Mouse (Mus musculus) MEL (cell line): Measurements from ENCODE around the gene Rhof. TPM values are rescaled to one million over a fixed set of nuclear protein-coding genes. Genes with fewer than 3 reads are reported as not detected.

Experiments used
- DNase-seq: peaks from one replicate; pipeline ENCODE4 v3.0.0; 2011; ENCODE audit warnings: low read depth, low spot score
- H3K27ac ChIP-seq: 2 replicates; pipeline ENCODE4 v1.5.1; 2012; ENCODE audit warnings: low read depth, mild to moderate bottlenecking, control low read depth, low read length, moderate library complexity; ENCODE audit not compliant: control insufficient read depth
- H3K27me3 ChIP-seq, 2 experiments: fragments of 150-350 bp in 1 of 2; sonication (generic) in 1 of 2; 2 replicates each; pipeline ENCODE4 v1.6.1; 2012; ENCODE audit warnings: low read length in 2 of 2, mild to moderate bottlenecking in 2 of 2, improper control_type of control experiment in 1 of 2, moderate library complexity in 1 of 2; ENCODE audit not compliant: insufficient read depth in 2 of 2, control insufficient read depth in 1 of 2
- H3K36me3 ChIP-seq, 2 experiments: 2 replicates each; pipeline ENCODE4 v1.6.1; 2012 to 2014; ENCODE audit warnings: low read length in 2 of 2, improper control_type of control experiment in 1 of 2, inconsistent platforms in 1 of 2, mild to moderate bottlenecking in 1 of 2; ENCODE audit not compliant: insufficient read depth in 2 of 2, control insufficient read depth in 1 of 2
- H3K4me1 ChIP-seq, 2 experiments: fragments of 150-350 bp in 1 of 2; sonication (generic) in 1 of 2; 2 replicates each; pipeline ENCODE4 v1.6.1; 2012; ENCODE audit warnings: low read length in 2 of 2, improper control_type of control experiment in 1 of 2, mild to moderate bottlenecking in 1 of 2; ENCODE audit not compliant: insufficient read depth in 2 of 2, control insufficient read depth in 1 of 2
- H3K4me3 ChIP-seq, 2 experiments: fragments of 150-350 bp in 1 of 2; sonication (generic) in 1 of 2; 2 replicates each; pipeline ENCODE4 v1.5.1; 2012; ENCODE audit warnings: low read depth in 2 of 2, low read length in 2 of 2, mild to moderate bottlenecking in 2 of 2, moderate library complexity in 2 of 2, control low read depth in 1 of 2, improper control_type of control experiment in 1 of 2; ENCODE audit not compliant: control insufficient read depth in 1 of 2, insufficient read depth in 1 of 2
- H3K79me2 ChIP-seq: 2 replicates; pipeline ENCODE4 v1.6.1; 2012; ENCODE audit warnings: mild to moderate bottlenecking, low read length, moderate library complexity; ENCODE audit not compliant: control insufficient read depth, poor library complexity, insufficient read depth
- H3K9ac ChIP-seq: 2 replicates; pipeline ENCODE4 v1.6.1; 2012; ENCODE audit warnings: low read depth, mild to moderate bottlenecking, control low read depth, low read length, moderate library complexity; ENCODE audit not compliant: control insufficient read depth, poor library complexity, severe bottlenecking
- H3K9me3 ChIP-seq: fragments of 150-350 bp; sonication (generic); replicated peaks from 2 replicates; pipeline ENCODE4 v1.6.1; 2012; ENCODE audit warnings: mild to moderate bottlenecking, low read length, improper control_type of control experiment, moderate library complexity; ENCODE audit not compliant: insufficient read depth
- BHLHE40 ChIP-seq: IDR thresholded peaks from 2 replicates; pipeline ENCODE4 v1.6.1; 2012; ENCODE audit warnings: low read depth, mild to moderate bottlenecking, inconsistent platforms, low read length, improper control_type of control experiment, borderline replicate concordance
- CHD1 ChIP-seq: IDR thresholded peaks from 2 replicates; pipeline ENCODE4 v1.6.1; 2012; ENCODE audit warnings: low read depth, mild to moderate bottlenecking, inconsistent platforms, low read length, improper control_type of control experiment
- CTCF ChIP-seq, 3 experiments: IDR thresholded peaks in 2 of 3; conservative IDR thresholded peaks in 1 of 3; 2 replicates each; pipeline ENCODE4 v1.5.1; 2011 to 2012; ENCODE audit warnings: low read length in 3 of 3, low read depth in 2 of 3, mild to moderate bottlenecking in 2 of 3, improper control_type of control experiment in 1 of 3, inconsistent platforms in 1 of 3, mixed read lengths in 1 of 3, moderate library complexity in 1 of 3; ENCODE audit not compliant: control insufficient read depth in 1 of 3, insufficient read depth in 1 of 3, poor library complexity in 1 of 3, severe bottlenecking in 1 of 3
- EP300 ChIP-seq, 2 experiments: IDR thresholded peaks; 2 replicates each; pipeline ENCODE4 v1.6.1; 2011; ENCODE audit warnings: improper control_type of control experiment in 2 of 2, low read length in 2 of 2, low read depth in 1 of 2, mild to moderate bottlenecking in 1 of 2
- GABPA ChIP-seq: IDR thresholded peaks from 2 replicates; pipeline ENCODE4 v1.6.1; 2012; ENCODE audit warnings: low read depth, mild to moderate bottlenecking, inconsistent platforms, low read length, improper control_type of control experiment, moderate library complexity
- GATA1 ChIP-seq: IDR thresholded peaks from 2 replicates; pipeline ENCODE4 v1.6.1; 2011; ENCODE audit warnings: low read depth, low read length, improper control_type of control experiment
- POLR2A ChIP-seq, 2 experiments: IDR thresholded peaks; 2 replicates each; pipeline ENCODE4 v1.6.1; 2011 to 2012; ENCODE audit warnings: low read length in 2 of 2, mild to moderate bottlenecking in 2 of 2, control low read depth in 1 of 2, improper control_type of control experiment in 1 of 2, low read depth in 1 of 2, moderate library complexity in 1 of 2; ENCODE audit not compliant: control insufficient read depth in 1 of 2, insufficient read depth in 1 of 2, poor library complexity in 1 of 2
- POLR2AphosphoS2 ChIP-seq: IDR thresholded peaks from 2 replicates; pipeline ENCODE4 v1.6.1; 2011; ENCODE audit warnings: low read length, improper control_type of control experiment
- ZMIZ1 ChIP-seq: IDR thresholded peaks from 2 replicates; pipeline ENCODE4 v1.6.1; 2012; ENCODE audit warnings: low read depth, mild to moderate bottlenecking, inconsistent platforms, low read length, improper control_type of control experiment, moderate library complexity
- polyA plus RNA-seq, 2 experiments: library from polyadenylated mRNA; stranded (reverse) in 1 of 2; unstranded in 1 of 2; fragments of >175 nt in 1 of 2; fragments of >200 nt in 1 of 2; gene quantifications; 2 replicates each; pipeline versions ENCODE4 v1.2.1 to v1.2.4; 2012; ENCODE audit warnings: low replicate concordance in 2 of 2, low read depth in 1 of 2; ENCODE audit not compliant: insufficient read length in 2 of 2, insufficient read depth in 1 of 2, missing spikeins in 1 of 2
- total RNA-seq: library from RNA; depleted of rRNA; stranded (reverse); fragments of 300-350 nt; gene quantifications from 2 replicates; pipeline ENCODE4 v1.2.3, GENCODE M21; 2012

Gene Rhof
- total and polyA plus RNA-seq, 3 experiments: 2.5 to 10.4 TPM; not detected in 1

DNA sequence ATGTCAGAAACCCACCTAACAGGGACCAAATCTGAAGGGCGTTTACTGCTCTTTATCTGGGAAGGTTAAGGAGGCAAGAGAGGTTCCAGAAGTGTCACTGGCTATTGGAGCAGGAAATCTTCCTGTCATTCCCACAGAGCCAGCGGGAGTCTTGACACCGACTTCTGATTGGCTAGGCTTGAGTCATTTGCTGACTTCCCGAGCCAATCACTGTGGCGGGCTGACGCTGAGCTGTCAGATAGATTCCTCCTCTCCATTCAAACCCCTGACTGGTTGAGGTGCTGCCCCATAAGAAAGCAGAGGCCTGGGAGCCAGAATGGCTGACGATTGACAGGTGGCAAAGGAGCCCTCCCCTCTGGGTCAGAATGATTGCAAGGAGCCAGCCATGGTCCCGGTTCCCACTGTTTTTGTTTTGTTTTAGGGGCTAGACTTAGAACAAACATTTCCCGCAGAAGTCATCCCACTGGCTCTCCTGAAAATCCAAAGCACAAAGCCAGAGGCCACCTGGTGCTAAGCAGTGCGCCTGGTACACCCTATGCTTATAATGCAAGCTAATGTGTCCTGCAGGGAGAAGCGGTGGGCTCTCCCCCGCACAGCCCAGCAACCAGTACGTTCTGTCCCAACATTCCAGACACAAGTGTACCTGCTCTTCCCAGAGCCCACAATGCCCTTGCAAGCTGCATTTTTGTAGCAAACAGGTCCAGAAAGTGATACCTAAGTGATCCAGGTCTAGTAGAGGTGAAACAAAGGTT is 22.9 kb downstream of the Rhof start:
- H3K79me2 ChIP-seq: no peaks in the 10 kb centered on the region
- no peaks in the 10 kb centered on the region for H3K36me3 ChIP-seq
- TF ChIP-seq CHD1 (no peak), EP300 (IDR thresholded peaks at IDR 0.05; ENCODE audit: low read depth in 1 of 2, low read length in 2 of 2) (no peak), POLR2AphosphoS2 (no peak), ZMIZ1 (no peak)
- H3K9me3 ChIP-seq: no peaks in the 10 kb centered on the region
- H3K27ac ChIP-seq: no peak overlapping the region
- no peak overlapping the region for H3K9ac ChIP-seq
- H3K4me1 ChIP-seq: no peaks in the 10 kb centered on the region
- DNase-seq: no peak
- H3K4me3 ChIP-seq: no peak overlapping the region
- H3K27me3 ChIP-seq: no peaks in the 10 kb centered on the region

GRCm38 (mm10) chr5:123104769-123105168 is 27.7 kb downstream of the Rhof start:
- Histone ChIP-seq H3K36me3 (no peaks in the 10 kb centered on the region), H3K79me2 (no peaks in the 10 kb centered on the region)
- TF ChIP-seq GABPA: no peak
- no peak for TF ChIP-seq POLR2A (IDR thresholded peaks at IDR 0.05; ENCODE audit: control insufficient read depth in 1 of 2, insufficient read depth in 1 of 2, low read depth in 1 of 2, low read length in 2 of 2, poor library complexity in 1 of 2)
- TF ChIP-seq, all 39 proteins: peak for 0
- no peak for DNase-seq
- H3K4me1 ChIP-seq: no peaks in the 10 kb centered on the region
- no peak overlapping the region for H3K4me3 ChIP-seq
- no peak overlapping the region for H3K9ac ChIP-seq
- no peaks in the 10 kb centered on the region for H3K27me3 ChIP-seq
- H3K9me3 ChIP-seq: no peaks in the 10 kb centered on the region
- H3K27ac ChIP-seq: no peak overlapping the region

DNA sequence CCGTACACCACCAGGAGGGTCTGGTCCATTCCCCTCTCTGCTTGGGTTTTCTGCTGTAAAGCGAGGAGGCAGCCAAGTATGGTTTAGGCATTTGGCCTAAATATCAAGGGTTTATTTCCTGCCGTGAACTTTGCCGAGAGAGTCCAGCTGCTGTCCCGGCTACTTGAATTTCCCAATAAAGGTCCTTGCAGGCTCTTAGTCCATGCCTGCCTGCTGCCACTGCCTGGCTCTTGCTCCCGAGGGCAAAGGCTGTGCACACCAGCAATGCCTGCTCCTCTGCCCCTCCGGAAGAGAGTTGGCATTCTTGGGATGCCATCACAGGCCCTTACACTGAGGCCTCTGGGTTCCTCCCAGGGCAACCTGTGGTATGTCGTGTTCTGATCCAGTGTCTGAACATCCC is 28.9 kb downstream of the Rhof start:
- Histone ChIP-seq H3K4me3 (no peak overlapping the region), H3K27me3 (no peaks in the 10 kb centered on the region), H3K9me3 (no peaks in the 10 kb centered on the region), H3K79me2 (no peaks in the 10 kb centered on the region), H3K4me1 (no peaks in the 10 kb centered on the region), H3K9ac (no peak overlapping the region), H3K36me3 (no peaks in the 10 kb centered on the region; a peak in 1 of 4 replicates), H3K27ac (no peak overlapping the region)
- no peak for DNase-seq
- TF ChIP-seq GATA1: no peak

DNA sequence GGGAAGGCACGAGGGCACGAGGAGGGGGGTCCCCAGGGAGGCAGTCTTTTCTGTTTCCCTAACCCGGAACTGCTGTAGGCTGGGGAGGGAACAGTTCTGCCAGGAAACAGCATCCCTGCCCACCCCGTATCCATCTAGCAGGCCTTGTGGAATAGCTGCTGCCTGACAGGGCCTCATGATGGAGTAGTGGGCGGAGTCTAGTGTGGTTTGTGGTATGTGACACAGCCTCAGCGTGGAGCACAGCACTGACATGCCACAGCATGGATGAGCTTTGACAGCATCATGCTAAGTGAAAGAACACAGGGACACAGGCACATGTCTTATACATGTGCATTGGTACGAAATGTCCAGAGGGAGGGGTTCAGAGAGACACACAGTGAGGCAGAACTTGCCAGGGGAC is 30.1 kb downstream of the Rhof start:
- H3K79me2 ChIP-seq: no peaks in the 10 kb centered on the region
- H3K9me3 ChIP-seq: no peaks in the 10 kb centered on the region
- no peak overlapping the region for H3K27ac ChIP-seq
- TF ChIP-seq BHLHE40 (no peak), CTCF (IDR thresholded peaks at IDR 0.05 in 2 of 3, conservative IDR thresholded peaks at IDR 0.05 in 1 of 3; ENCODE audit: control insufficient read depth in 1 of 3, insufficient read depth in 1 of 3, low read depth in 2 of 3, low read length in 3 of 3, poor library complexity in 1 of 3, severe bottlenecking in 1 of 3) (no peak)
- H3K27me3 ChIP-seq: no peaks in the 10 kb centered on the region
- no peaks in the 10 kb centered on the region for H3K4me1 ChIP-seq
- no peak for DNase-seq
- no peaks in the 10 kb centered on the region; a peak in 1 of 4 replicates for H3K36me3 ChIP-seq
- no peak overlapping the region for H3K4me3 ChIP-seq
- H3K9ac ChIP-seq: no peak overlapping the region
